Mouse (Mus musculus): ENCODE measurements around the gene Celsr3. TPM values are rescaled to one million over a fixed set of nuclear protein-coding genes. Genes with fewer than 3 reads are reported as not detected.

The Celsr3 gene
- total RNA-seq, 2 experiments from 2014 or later = 0.61 to 2.9 TPM

DNA sequence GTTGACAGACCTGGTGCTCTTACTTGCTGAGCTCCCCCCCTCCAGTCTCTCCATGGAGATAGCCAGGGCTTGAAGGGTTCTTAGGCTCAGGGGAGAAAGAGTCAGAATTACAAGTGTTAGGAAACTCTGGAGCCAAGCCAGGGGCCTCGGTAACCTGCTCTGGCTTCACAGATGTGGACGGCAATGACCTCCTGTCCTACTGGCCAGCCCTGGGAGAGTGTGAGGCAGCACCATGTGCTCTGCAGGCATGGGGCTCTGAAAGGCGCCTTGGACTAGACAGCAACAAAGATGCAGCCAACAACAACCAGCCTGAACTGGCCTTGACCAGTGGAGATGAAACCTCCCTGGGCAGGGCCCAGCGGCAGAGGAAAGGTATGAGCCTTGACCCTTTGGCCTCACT lies 21.3 kb downstream of the Celsr3 start:
- ATAC-seq (replicated peaks; ENCODE audit: low FRiP score, poor library complexity, severe bottlenecking) = no peak

DNA sequence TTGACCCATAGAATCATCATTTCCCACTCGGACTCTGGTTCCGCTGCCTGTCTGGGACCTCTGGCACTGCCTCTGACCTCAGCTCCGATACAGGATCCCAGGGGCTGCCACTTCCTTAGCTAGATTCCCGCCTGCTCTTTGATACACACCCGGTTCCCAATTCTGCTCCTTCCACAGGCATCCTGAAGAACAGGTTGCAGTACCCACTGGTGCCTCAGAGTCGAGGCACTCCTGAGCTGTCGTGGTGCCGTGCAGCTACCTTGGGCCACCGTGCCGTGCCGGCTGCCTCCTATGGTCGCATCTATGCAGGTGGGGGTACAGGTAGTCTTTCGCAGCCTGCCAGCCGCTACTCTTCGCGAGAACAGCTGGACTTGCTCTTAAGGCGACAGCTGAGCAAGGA lies 22.3 kb downstream of the Celsr3 start:
- no peak for ATAC-seq (replicated peaks; ENCODE audit: low FRiP score, poor library complexity, severe bottlenecking)

DNA sequence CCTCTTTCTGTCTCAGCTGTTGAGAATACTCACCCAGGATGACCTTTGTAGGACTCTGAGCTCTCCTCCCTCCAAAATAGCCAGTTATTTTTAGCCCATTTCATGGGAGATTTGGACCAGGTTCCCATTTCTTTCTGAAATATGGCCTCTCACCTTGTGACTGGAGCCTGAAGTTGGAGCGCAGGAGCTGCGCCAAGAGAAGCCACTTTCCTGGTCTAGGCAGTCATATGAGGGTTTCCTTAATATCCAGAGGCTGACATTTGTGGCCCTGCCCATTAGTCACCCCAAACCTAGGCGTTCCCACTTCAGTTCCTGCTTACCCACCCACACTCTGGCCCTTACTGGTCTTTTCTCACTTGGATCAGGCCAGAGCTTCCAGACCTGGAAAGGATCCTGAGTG lies 26.9 kb downstream of the Celsr3 start, which contains the start of gene Slc26a6:
Gene Slc26a6 (plus strand): TSS at position 308 of the 400 bp plus-strand sequence.
- ATAC-seq (replicated peaks; ENCODE audit: low FRiP score, poor library complexity, severe bottlenecking) = no peak

DNA sequence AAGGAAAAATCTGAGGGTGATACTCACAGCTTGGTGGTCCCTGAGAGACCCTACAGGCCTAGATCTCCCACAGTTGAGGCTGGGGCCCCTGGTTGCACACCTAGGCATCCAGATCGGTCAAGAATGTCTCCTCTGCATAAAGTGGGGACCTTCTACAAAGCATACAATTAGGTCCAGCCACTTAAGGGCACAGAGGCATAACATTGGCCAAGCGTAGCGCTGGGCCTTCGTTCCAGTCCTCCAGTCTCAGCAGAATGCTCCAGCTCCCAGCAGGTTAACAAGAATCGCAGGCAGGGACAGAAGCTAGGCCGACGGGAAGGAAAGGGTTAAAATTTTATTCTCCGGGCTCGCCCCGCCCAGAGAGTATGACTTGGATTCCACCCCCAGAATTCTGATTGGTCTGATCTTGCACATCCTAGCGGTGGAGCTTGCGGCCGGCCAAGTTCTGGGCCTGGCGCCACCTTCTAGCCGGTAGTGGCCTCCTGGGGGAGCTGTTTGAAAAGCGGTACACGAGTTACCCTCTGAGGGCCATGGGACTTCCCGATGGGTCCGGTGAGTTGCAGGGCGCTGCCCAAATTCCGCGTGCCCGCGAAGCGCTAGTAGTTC lies 27.6 kb downstream of the Celsr3 start:
- ATAC-seq (replicated peaks; ENCODE audit: low FRiP score, poor library complexity, severe bottlenecking) = peak; percentile 92

DNA sequence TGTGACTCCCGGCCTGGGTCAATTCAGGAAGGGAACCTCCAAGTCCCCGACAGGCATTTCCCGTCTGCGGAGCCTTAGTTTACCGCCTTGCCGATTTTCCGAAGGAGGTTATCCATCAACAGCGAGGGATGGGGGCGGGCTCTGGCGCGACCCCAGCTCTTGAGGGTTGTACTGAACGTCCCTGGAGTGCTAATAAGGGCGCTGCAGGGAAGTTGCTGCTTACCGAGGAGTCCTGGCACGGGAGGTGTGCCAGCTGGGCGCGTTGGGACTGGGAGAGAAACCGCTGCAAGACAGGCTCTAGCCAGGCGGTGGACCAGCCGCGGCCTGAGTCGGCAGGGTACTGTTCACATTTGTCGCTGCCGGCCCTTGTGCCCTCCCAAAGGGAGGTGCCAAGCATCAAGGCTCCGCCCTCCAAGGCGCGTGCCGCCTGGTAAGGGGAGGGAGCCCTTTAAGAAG lies 28.1 kb downstream of the Celsr3 start:
- ATAC-seq (replicated peaks; ENCODE audit: low FRiP score, poor library complexity, severe bottlenecking) = peak; percentile 83

DNA sequence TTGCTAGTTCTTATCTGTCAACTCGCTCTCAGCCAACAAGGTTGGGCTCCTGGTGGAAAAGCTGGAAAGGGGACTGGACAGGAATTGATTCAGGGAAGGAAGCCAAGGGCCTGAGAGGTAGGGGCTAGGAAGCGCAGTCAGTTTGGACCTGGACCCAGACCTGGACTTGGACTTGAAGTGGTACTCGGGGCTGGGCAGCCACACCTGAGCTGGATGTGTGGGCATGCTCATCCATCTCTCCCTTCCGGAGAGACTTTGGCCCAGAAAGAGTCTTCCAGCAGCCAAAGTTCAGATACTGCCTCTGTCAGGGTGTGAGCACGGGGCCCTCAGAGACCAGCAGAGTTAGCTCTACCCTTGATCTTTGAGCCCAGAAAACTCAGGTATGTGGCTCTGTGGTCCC lies 29.2 kb downstream of the Celsr3 start:
- ATAC-seq (replicated peaks; ENCODE audit: low FRiP score, poor library complexity, severe bottlenecking) = no peak

DNA sequence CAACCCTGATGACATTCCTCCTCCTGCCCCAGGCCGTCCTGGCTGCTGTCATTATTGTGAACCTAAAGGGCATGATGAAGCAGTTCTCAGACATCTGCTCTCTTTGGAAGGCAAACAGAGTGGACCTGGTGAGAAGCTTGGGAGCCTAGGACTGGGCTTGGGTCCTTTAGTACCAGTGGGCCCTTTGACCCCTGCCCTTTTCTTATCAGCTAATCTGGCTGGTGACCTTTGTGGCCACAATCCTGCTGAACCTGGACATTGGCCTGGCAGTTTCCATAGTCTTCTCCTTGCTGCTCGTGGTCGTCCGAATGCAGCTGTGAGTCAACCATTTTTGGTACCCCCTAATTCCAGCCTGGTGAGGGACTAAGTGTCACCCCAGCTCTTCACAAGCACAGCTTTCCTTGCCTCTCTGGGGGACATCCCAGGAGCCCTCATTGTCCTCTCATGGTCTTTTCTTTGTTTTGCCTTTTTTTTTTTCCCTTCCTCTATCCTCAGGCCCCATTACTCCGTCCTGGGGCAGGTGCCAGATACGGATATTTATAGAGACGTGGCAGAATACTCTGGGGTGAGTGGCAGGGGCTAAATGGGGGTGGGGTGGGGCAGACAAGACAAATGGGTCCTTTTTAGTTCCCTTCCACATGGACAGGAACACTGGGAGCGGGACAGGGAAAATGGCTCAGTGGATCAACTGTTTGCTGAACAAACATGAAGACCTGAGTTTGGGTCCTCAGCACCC lies 32.8 kb downstream of the Celsr3 start:
- no peak for ATAC-seq (replicated peaks; ENCODE audit: low FRiP score, poor library complexity, severe bottlenecking)

Other genes starting within 250 kb of the Celsr3 start
- gene Wdr6, start 247.6 kb upstream of the Celsr3 start, total RNA-seq (2015; ENCODE audit: low replicate concordance) = 2.9 and 6.8 TPM in 2 replicates
- 1.4 and 3.7 TPM in 2 replicates for gene Wdr6, start 247.6 kb upstream of the Celsr3 start, total RNA-seq (2017; ENCODE audit: low replicate concordance)
- not detected in 2 replicates for gene P4htm, start 228.7 kb upstream of the Celsr3 start, total RNA-seq (2015; ENCODE audit: low replicate concordance)
- gene P4htm, start 228.7 kb upstream of the Celsr3 start, total RNA-seq (2017; ENCODE audit: low replicate concordance) = not detected in 2 replicates
- 36.0 and 49.4 TPM in 2 replicates for gene Arih2, start 176.9 kb upstream of the Celsr3 start, total RNA-seq (2015; ENCODE audit: low replicate concordance)
- 77.1 and 79.9 TPM in 2 replicates for gene Arih2, start 176.9 kb upstream of the Celsr3 start, total RNA-seq (2017; ENCODE audit: low replicate concordance)
- gene Slc25a20, start 164.2 kb upstream of the Celsr3 start, total RNA-seq (2015; ENCODE audit: low replicate concordance) = 4.2 TPM in 1 of 2 replicates, not detected in the other
- 2.0 and 6.9 TPM in 2 replicates for gene Slc25a20, start 164.2 kb upstream of the Celsr3 start, total RNA-seq (2017; ENCODE audit: low replicate concordance)
- 1.4 and 10.9 TPM in 2 replicates for gene Prkar2a, start 137.0 kb upstream of the Celsr3 start, total RNA-seq (2015; ENCODE audit: low replicate concordance)
- 1.4 and 1.5 TPM in 2 replicates for gene Prkar2a, start 137.0 kb upstream of the Celsr3 start, total RNA-seq (2017; ENCODE audit: low replicate concordance)
- gene Ip6k2, start 42.5 kb upstream of the Celsr3 start, total RNA-seq (2015; ENCODE audit: low replicate concordance) = 16.2 and 32.7 TPM in 2 replicates
- gene Ip6k2, start 42.5 kb upstream of the Celsr3 start, total RNA-seq (2017; ENCODE audit: low replicate concordance) = 32.5 and 80.9 TPM in 2 replicates
- 2.9 and 6.1 TPM in 2 replicates for gene Nckipsd, start 18.0 kb upstream of the Celsr3 start, total RNA-seq (2015; ENCODE audit: low replicate concordance)
- 9.8 and 20.6 TPM in 2 replicates for gene Nckipsd, start 18.0 kb upstream of the Celsr3 start, total RNA-seq (2017; ENCODE audit: low replicate concordance)
- not detected in 2 replicates for gene Slc26a6, start 27.0 kb downstream of the Celsr3 start, total RNA-seq (2015; ENCODE audit: low replicate concordance)
- not detected in 2 replicates for gene Slc26a6, start 27.0 kb downstream of the Celsr3 start, total RNA-seq (2017; ENCODE audit: low replicate concordance)
- gene Tmem89, start 88.3 kb downstream of the Celsr3 start, total RNA-seq (2015; ENCODE audit: low replicate concordance) = not detected in 2 replicates
- gene Tmem89, start 88.3 kb downstream of the Celsr3 start, total RNA-seq (2017; ENCODE audit: low replicate concordance) = not detected in 2 replicates
- 65.8 and 68.8 TPM in 2 replicates for gene Uqcrc1, start 110.3 kb downstream of the Celsr3 start, total RNA-seq (2015; ENCODE audit: low replicate concordance)
- gene Uqcrc1, start 110.3 kb downstream of the Celsr3 start, total RNA-seq (2017; ENCODE audit: low replicate concordance) = 100 and 108 TPM in 2 replicates
- gene Col7a1, start 127.3 kb downstream of the Celsr3 start, total RNA-seq (2015; ENCODE audit: low replicate concordance) = 0.42 TPM in 1 of 2 replicates, not detected in the other
- 0.64 TPM in 1 of 2 replicates, not detected in the other for gene Col7a1, start 127.3 kb downstream of the Celsr3 start, total RNA-seq (2017; ENCODE audit: low replicate concordance)
- gene Ucn2, start 159.7 kb downstream of the Celsr3 start, total RNA-seq (2015; ENCODE audit: low replicate concordance) = not detected in 2 replicates
- not detected in 2 replicates for gene Ucn2, start 159.7 kb downstream of the Celsr3 start, total RNA-seq (2017; ENCODE audit: low replicate concordance)
- 3.6 and 9.2 TPM in 2 replicates for gene Pfkfb4, start 165.5 kb downstream of the Celsr3 start, total RNA-seq (2015; ENCODE audit: low replicate concordance)
- gene Pfkfb4, start 165.5 kb downstream of the Celsr3 start, total RNA-seq (2017; ENCODE audit: low replicate concordance) = 1.6 and 10.8 TPM in 2 replicates
- gene Shisa5, start 212.2 kb downstream of the Celsr3 start, total RNA-seq (2015; ENCODE audit: low replicate concordance) = 13.8 and 40.4 TPM in 2 replicates
- gene Shisa5, start 212.2 kb downstream of the Celsr3 start, total RNA-seq (2017; ENCODE audit: low replicate concordance) = 44.5 and 87.6 TPM in 2 replicates
- 11.5 and 17.6 TPM in 2 replicates for gene Trex1, start 233.4 kb downstream of the Celsr3 start, total RNA-seq (2015; ENCODE audit: low replicate concordance)
- 0.26 and 0.76 TPM in 2 replicates for gene Trex1, start 233.4 kb downstream of the Celsr3 start, total RNA-seq (2017; ENCODE audit: low replicate concordance)
- gene Atrip, start 247.8 kb downstream of the Celsr3 start, total RNA-seq (2015; ENCODE audit: low replicate concordance) = 3.4 and 6.5 TPM in 2 replicates
- gene Atrip, start 247.8 kb downstream of the Celsr3 start, total RNA-seq (2017; ENCODE audit: low replicate concordance) = 11.0 and 12.6 TPM in 2 replicates

All from erythroid progenitor cell, adult 5-6 weeks (primary cell).